8 mouse cellular contexts compared by ENCODE assay signal in the genomic region with DNA sequence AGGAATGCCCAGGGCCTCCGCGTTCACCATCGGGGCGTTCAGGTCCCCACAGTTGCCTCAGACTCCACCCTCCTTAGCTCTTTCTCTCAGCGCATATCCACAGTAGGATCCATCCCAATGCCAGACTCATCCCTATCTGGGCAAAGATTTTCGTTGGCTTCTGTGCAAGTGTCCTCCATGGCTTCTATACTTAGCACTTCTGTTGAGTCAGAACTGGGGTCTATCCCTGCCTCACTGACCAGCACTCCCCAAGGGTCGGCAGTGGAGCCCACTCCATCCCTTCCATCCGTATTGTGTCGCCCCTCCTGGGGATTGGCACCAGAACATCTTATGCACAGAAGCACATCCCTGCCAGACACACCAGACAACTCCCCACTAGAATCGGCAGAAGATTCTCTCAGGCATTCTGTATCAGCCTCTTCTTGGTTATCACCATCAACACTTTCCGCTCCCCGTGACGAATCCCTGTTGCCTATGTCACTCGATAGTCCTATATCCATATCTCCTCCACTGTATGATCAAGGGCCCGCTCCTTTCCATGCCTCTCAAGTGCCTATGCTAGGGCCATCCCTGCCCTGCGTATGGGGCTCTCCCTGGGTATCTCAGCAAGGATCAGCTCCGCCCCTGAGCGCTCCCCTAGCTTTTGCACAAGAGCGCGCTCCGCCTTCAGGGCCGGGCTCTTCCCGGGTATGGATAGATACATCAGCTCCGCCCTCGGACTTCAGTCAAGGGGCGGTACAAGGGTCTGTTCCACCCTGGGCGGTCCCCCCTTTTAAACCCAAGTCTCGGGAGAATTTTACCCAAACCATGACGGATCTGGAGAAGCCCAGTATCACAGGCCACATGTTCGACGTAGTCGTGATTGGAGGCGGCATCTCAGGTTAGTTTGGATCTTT. TPM values are rescaled to one million over a fixed set of nuclear protein-coding genes. Genes with fewer than 3 reads are reported as not detected.
DNase-seq lines count a peak whose midpoint lies in the region; ATAC-seq and TF ChIP-seq lines count a peak whose summit lies in the region.

A gene (plus strand): TSS at position 665 of the 896 bp plus-strand sequence.

- peak within 1 kb of the TSS; percentile 59 for H3ac ChIP-seq in C2C12 (ENCODE audit: control insufficient read depth, insufficient read length, low read depth)

- peak within 1 kb of the TSS; percentile 76 for H3K4me2 ChIP-seq in heart, embryonic 12.5 days
- peak within 1 kb of the TSS; percentile 75 for H3K4me2 ChIP-seq in kidney, embryonic 15.5 days
- peak within 1 kb of the TSS; percentile 70 for H3K4me2 ChIP-seq in limb, embryonic 14.5 days (replicated peaks; ENCODE audit: low read depth, low read length, severe bottlenecking)
- H3K4me2 ChIP-seq in midbrain, embryonic 15.5 days, result peak within 1 kb of the TSS; percentile 74

- no peaks in the 10 kb centered on the region for H3K4me1 ChIP-seq in embryonic fibroblast, embryonic 13.5 days (ENCODE audit: control insufficient read depth, insufficient read depth, low read length)
- no peaks in the 10 kb centered on the region for H3K4me1 ChIP-seq in heart, embryonic 12.5 days (replicated peaks)
- H3K4me1 ChIP-seq in kidney, embryonic 15.5 days, result no peaks in the 10 kb centered on the region
- no peaks in the 10 kb centered on the region for H3K4me1 ChIP-seq in limb, embryonic 14.5 days (ENCODE audit: control insufficient read depth, insufficient read depth, low read length)
- no peaks in the 10 kb centered on the region for H3K4me1 ChIP-seq in midbrain, embryonic 15.5 days

- TF ChIP-seq CTCF in C2C12 (IDR thresholded peaks at IDR 0.05; ENCODE audit: control insufficient read depth, insufficient read depth, insufficient read length), result no peak
- no peak for TF ChIP-seq CTCF in brain, embryonic 14.5 days (IDR thresholded peaks at IDR 0.05; ENCODE audit: borderline replicate concordance, extremely low read depth, insufficient read depth, insufficient read length)
- no peak for TF ChIP-seq CTCF in embryonic fibroblast, embryonic 13.5 days (IDR thresholded peaks at IDR 0.05; ENCODE audit: borderline replicate concordance, insufficient read depth, low read length)

- H3K27me3 ChIP-seq in C2C12 (ENCODE audit: control insufficient read depth, insufficient read depth, insufficient read length), result no peaks in the 10 kb centered on the region
- no peaks in the 10 kb centered on the region for H3K27me3 ChIP-seq in heart, embryonic 12.5 days (replicated peaks)
- H3K27me3 ChIP-seq in kidney, embryonic 15.5 days, result no peaks in the 10 kb centered on the region
- H3K27me3 ChIP-seq in limb, embryonic 14.5 days (ENCODE audit: control insufficient read depth, insufficient read depth, low read length), result no peaks in the 10 kb centered on the region
- H3K27me3 ChIP-seq in midbrain, embryonic 15.5 days (replicated peaks), result no peaks in the 10 kb centered on the region

- H3K4me3 ChIP-seq in C2C12 (ENCODE audit: insufficient read depth, poor library complexity, severe bottlenecking), result peak within 1 kb of the TSS; percentile 28
- H3K4me3 ChIP-seq in embryonic fibroblast, embryonic 13.5 days (ENCODE audit: insufficient read depth, low read length), result peak within 1 kb of the TSS; percentile 73
- H3K4me3 ChIP-seq in heart, embryonic 12.5 days, result peak within 1 kb of the TSS; percentile 64
- H3K4me3 ChIP-seq in kidney, embryonic 15.5 days (replicated peaks), result peak within 1 kb of the TSS; percentile 55
- H3K4me3 ChIP-seq in limb, embryonic 14.5 days (replicated peaks; ENCODE audit: low read length), result peak within 1 kb of the TSS; percentile 45
- peak within 1 kb of the TSS; percentile 60 for H3K4me3 ChIP-seq in midbrain, embryonic 15.5 days

- H3K9ac ChIP-seq in heart, embryonic 12.5 days, result peak within 1 kb of the TSS; percentile 60
- H3K9ac ChIP-seq in kidney, embryonic 15.5 days, result peak within 1 kb of the TSS; percentile 54
- H3K9ac ChIP-seq in limb, embryonic 14.5 days (ENCODE audit: low read depth, low read length, severe bottlenecking), result peak within 1 kb of the TSS; percentile 56
- H3K9ac ChIP-seq in midbrain, embryonic 15.5 days, result peak within 1 kb of the TSS; percentile 64

- 14% methylated on average over 33 of the region's 33 CpGs for WGBS in heart, embryonic 12.5 days
- 17% methylated on average over 33 of the region's 33 CpGs for WGBS in kidney, embryonic 15.5 days
- WGBS in limb, embryonic 14.5 days, result 23% methylated on average over 33 of the region's 33 CpGs
- WGBS in midbrain, embryonic 15.5 days, result 22% methylated on average over 33 of the region's 33 CpGs

- peak; percentile 83 for ATAC-seq in heart, embryonic 12.5 days (ENCODE audit: insufficient number of reproducible peaks, low FRiP score)
- peak; percentile 92 for ATAC-seq in kidney, embryonic 15.5 days (replicated peaks; ENCODE audit: low FRiP score)
- peak; percentile 86 for ATAC-seq in limb, embryonic 14.5 days (ENCODE audit: low FRiP score, low read depth)
- ATAC-seq in midbrain, embryonic 15.5 days (replicated peaks), result peak; percentile 86

- peak; percentile 7; the same call in 1 of the 2 replicates for TF ChIP-seq POLR2A in brain, embryonic 14.5 days (IDR thresholded peaks at IDR 0.05; ENCODE audit: borderline replicate concordance, extremely low read depth, insufficient read depth, insufficient read length, poor library complexity, severe bottlenecking)
- TF ChIP-seq POLR2A in embryonic fibroblast, embryonic 13.5 days (IDR thresholded peaks at IDR 0.05; ENCODE audit: low read depth, low read length), result peak; percentile 75
- TF ChIP-seq POLR2A in limb, embryonic 14.5 days (IDR thresholded peaks at IDR 0.05; ENCODE audit: borderline replicate concordance, extremely low read depth, insufficient read depth, insufficient read length), result no peak

- peak; percentile 92 for DNase-seq in brain, embryonic 14.5 days (ENCODE audit: low read depth)
- DNase-seq in limb, embryonic 14.5 days (ENCODE audit: low spot score), result peak; percentile 80
- DNase-seq in spleen, postnatal 4 days (ENCODE audit: low spot score in 2 of 2), result peak; percentile 24 to 65

- no peaks in the 10 kb centered on the region for H3K36me3 ChIP-seq in C2C12 (ENCODE audit: control insufficient read depth, insufficient read depth)
- H3K36me3 ChIP-seq in heart, embryonic 12.5 days, result no peaks in the 10 kb centered on the region
- no peaks in the 10 kb centered on the region for H3K36me3 ChIP-seq in kidney, embryonic 15.5 days
- no peaks in the 10 kb centered on the region for H3K36me3 ChIP-seq in limb, embryonic 14.5 days (ENCODE audit: control insufficient read depth, insufficient read depth, low read length)
- H3K36me3 ChIP-seq in midbrain, embryonic 15.5 days (replicated peaks), result no peaks in the 10 kb centered on the region

- H3K79me2 ChIP-seq in C2C12 (ENCODE audit: control insufficient read depth, insufficient read depth), result peaks cover 27% of the 10 kb centered on the region

- H3K27ac ChIP-seq in embryonic fibroblast, embryonic 13.5 days (ENCODE audit: insufficient read depth, low read length), result peak within 1 kb of the TSS; percentile 72
- peak within 1 kb of the TSS; percentile 81 for H3K27ac ChIP-seq in heart, embryonic 12.5 days (ENCODE audit: poor library complexity, severe bottlenecking)
- peak within 1 kb of the TSS; percentile 83 for H3K27ac ChIP-seq in kidney, embryonic 15.5 days
- peak within 1 kb of the TSS; percentile 22 for H3K27ac ChIP-seq in limb, embryonic 14.5 days (replicated peaks; ENCODE audit: low read depth, low read length)
- H3K27ac ChIP-seq in midbrain, embryonic 15.5 days, result peak within 1 kb of the TSS; percentile 90

- H3K79me3 ChIP-seq in C2C12 (ENCODE audit: low read depth), result peaks cover 3% of the 10 kb centered on the region

- H3K9me3 ChIP-seq in heart, embryonic 12.5 days (replicated peaks), result no peaks in the 10 kb centered on the region
- H3K9me3 ChIP-seq in kidney, embryonic 15.5 days (replicated peaks), result no peaks in the 10 kb centered on the region
- no peaks in the 10 kb centered on the region for H3K9me3 ChIP-seq in limb, embryonic 14.5 days (ENCODE audit: control insufficient read depth, low read length)
- H3K9me3 ChIP-seq in midbrain, embryonic 15.5 days, result no peaks in the 10 kb centered on the region

TF ChIP-seq in C2C12, 6 proteins besides CTCF, POLR2A, EP300 and RAD21:
- TF ChIP-seq MAX (IDR thresholded peaks at IDR 0.05) (peak; percentile 44), MYOD1 (IDR thresholded peaks at IDR 0.05; ENCODE audit: control insufficient read depth, insufficient read length, low read depth) (no peak)

RNA-seq across cellular contexts. Expression of the gene that starts here (rescaled TPM):
- 17.6 TPM for polyA plus RNA-seq in C2C12 (2012; fragmentation: generic; extraction: Trizol)
- polyA plus RNA-seq in brain, embryonic 14.5 days (2012; rRNA removed), result 13.0 and 14.6 TPM in 2 replicates
- polyA plus RNA-seq in embryonic fibroblast, embryonic 13.5 days (2011; ENCODE audit: insufficient read length, low read depth, missing spikeins), result 38.2 and 46.8 TPM in 2 replicates
- polyA plus RNA-seq in heart, embryonic 12.5 days (2016; fragmentation: Nextera tagmentation; extraction: Ambion mirVana), result 7.4 and 8.9 TPM in 2 replicates
- 17.2 and 19.1 TPM in 2 replicates for polyA plus RNA-seq in kidney, embryonic 15.5 days (2015; fragmentation: Nextera tagmentation; extraction: Ambion mirVana)
- 9.7 and 12.8 TPM in 2 replicates for polyA plus RNA-seq in limb, embryonic 14.5 days (2012; rRNA removed)
- polyA plus RNA-seq in limb, embryonic 14.5 days (2014; fragmentation: Nextera tagmentation; extraction: Ambion mirVana), result 12.9 and 15.0 TPM in 2 replicates
- 19.7 and 20.8 TPM in 2 replicates for polyA plus RNA-seq in midbrain, embryonic 15.5 days (2015; fragmentation: Nextera tagmentation; extraction: Ambion mirVana)

Comparison
In these comparisons a context has a peak if more than half of its experiments do, and no peak if none do; other contexts are left out.
1. Peak in every context shown above with its lines: DNase-seq, ATAC-seq, H3K4me3 ChIP-seq and H3K27ac ChIP-seq.
2. H3K27ac ChIP-seq: peak in every context shown above with its lines; median percentile 90 in midbrain, embryonic 15.5 days; 83 in kidney, embryonic 15.5 days; 81 in heart, embryonic 12.5 days; 72 in embryonic fibroblast, embryonic 13.5 days; 22 in limb, embryonic 14.5 days.